Mouse (Mus musculus) thymus, postnatal 0 days (tissue): ENCODE results near the gene Ccr4. TPM values are rescaled to one million over a fixed set of nuclear protein-coding genes. Genes with fewer than 3 reads are reported as not detected.
"Not testable (repeated sequence)": the region's sequence is repeated elsewhere in the genome, so short reads cannot be mapped to it uniquely, and the experiment has no call there.

ENCODE experiments used
- DNase-seq: peaks from one replicate; pipeline ENCODE4 v3.0.0-alpha.2; 2015; ENCODE audit warnings: low spot score
- polyA plus RNA-seq: library from polyadenylated mRNA; unstranded; fragments of >200 nt; fragmentation: Nextera tagmentation; extraction: Ambion mirVana; gene quantifications from 2 replicates; pipeline ENCODE4 v1.2.1, GENCODE M21; 2015

The Ccr4 gene
- polyA plus RNA-seq, 1 experiment from 2014 or later: 20.7 TPM

DNA sequence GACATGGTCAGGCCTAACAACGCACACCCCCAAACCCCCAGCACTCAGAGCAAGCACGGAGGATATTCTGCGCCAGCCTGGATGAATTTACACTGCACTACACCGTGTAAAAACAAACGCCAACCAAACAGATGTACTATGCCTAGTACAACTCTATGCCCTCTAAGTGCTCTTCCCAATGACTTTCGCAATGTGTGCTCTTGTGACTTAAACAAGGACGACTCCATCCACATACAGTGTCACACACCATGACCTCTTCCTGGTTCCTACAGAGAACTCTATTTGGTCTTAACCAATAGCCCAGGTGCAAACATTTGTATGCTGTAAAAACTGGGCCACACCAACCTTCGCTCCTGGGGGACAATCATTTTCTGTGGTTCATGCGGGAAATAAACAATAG, 17.8 kb upstream of the Ccr4 start:
- no peak for DNase-seq

DNA sequence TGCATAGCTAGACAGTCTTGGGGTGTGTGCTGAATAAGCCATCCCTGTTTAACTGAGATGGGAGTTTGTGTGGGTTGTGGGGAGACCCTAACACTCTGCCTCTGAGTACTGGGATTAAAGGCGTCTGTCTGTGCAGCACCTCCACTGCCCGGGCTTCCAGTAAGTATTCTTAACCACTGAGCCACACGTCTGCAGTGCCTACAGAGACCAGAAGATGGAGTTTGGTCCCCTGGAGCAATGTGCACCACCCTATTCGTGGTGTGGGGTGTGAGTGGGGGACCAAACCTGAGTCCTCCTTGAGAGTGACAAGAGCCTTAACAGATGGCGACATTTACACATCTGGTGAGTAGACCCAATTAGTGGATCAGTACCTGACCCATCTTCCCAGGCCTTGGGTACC, 17.3 kb upstream of the Ccr4 start:
- DNase-seq: peak; percentile 50

DNA sequence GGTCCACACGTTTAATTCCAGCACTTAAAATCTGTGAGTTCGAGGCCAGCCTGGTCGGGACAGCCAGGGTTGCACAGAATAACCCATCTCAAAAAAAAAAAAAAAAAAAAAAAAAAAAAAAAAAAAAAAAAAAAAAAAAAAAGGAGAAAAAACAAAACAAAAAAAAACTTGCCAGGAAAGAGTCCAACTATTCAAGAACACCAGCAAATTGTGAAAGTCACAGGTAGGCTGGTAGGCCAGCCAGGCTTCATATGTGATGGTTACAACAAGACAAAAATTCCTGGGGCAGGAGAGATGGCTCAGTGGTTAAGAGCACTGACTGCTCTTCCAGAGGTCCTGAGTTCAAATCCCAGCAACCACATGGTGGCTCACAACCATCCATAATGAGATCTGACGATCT, 15.8 kb upstream of the Ccr4 start:
- not testable (repeated sequence) for DNase-seq

DNA sequence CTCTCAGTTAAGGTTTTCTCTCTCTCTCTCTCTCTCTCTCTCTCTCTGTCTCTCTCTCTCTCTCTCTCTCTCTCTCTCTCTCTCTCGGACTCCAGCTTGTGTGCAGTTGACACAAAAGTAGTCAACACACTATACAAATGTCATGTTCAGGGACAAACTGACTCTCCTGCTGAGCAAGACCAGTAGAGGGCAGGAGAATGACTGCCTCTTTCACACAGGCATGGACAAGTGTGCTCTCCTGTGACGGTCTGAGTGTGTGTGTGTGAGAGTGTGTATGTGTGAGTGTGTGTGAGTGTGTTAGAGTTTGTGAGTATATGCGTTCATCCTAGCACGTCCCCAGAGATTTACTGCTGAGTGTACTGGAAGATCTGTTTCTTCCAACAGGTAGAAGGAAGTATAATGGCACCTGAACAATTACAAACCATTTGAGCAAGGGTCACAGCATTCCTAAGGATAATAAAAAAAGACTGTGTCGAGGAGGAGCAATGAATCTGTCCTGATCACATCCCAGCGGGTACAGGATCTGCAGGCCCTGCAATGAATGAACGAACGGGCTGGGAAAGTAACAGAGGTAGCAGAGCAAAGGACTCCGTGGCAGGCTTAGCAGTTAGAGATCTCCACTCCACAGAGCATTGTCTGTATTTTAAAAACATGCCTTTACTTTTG, 14.2 kb upstream of the Ccr4 start:
- no peak for DNase-seq

DNA sequence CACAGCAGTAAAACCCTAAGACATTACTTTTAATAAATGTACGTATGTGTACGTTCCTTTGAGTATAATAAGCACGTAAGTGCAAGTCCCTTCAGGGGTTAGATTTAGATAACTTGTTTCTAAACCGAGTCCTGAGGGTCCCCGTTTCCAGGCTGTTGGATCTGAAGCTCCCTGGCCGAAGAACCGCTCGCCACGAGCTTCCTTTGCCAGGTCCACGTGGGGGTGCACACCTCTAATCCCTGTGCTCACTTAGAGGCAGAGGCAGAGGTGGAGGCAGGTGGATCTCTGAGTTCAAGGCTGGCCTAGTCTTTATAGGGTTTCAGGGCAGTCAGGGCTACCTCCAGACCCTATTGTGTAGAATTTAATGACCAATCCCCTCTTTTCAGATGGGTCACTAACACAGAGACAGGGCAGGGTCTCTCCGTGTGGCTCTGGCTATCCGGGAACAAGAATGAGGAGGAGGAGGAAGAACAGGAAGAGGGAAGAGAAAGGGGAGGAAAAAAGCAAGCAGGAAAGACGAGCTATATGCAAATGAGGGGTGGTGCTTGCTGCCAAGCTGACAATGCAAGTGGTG, 13.3 kb upstream of the Ccr4 start:
- no peak for DNase-seq

DNA sequence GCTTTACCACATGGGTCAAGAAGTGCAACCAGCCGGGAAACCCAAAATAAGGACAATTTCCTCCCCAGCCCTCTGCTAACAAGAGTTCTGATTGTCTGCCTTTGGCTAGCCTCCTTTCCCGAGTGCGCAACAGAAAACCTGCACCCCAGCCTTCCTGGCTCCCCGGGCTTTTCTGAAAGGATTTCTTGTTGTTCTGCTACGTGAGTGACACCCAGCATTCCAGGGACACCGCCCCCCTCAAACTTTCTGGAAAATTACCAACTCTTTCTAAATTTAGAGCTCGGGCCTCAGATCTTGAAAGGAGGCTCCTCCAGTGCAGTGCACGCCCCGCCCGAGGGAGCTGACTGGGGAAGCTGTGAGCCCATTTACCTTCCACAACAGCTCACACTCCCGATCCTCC, 10.6 kb upstream of the Ccr4 start, which contains the start of gene C130032M10Rik:
Gene C130032M10Rik (plus strand): TSS at position 334 of the 400 bp plus-strand sequence.
- no peak for DNase-seq

DNA sequence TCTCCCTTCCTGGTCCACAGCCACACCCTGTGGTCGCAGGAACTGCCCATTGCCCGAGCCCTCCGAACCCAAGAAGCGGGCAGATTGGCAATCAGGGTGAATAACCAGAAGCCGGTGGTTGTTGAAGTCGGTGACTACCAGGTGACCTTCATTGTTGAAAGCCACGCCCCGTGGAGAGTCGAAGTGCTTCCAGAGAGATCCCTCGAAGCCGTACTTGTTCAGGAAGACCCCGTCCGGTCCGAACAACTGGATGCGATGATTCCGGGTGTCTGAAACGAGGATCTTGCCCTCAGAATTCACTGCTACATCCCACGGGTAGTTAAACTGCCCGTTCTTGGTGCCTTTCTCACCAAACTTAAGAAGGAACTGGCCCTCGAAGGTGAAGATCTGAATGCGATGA, 8.1 kb upstream of the Ccr4 start:
- DNase-seq: no peak

DNA sequence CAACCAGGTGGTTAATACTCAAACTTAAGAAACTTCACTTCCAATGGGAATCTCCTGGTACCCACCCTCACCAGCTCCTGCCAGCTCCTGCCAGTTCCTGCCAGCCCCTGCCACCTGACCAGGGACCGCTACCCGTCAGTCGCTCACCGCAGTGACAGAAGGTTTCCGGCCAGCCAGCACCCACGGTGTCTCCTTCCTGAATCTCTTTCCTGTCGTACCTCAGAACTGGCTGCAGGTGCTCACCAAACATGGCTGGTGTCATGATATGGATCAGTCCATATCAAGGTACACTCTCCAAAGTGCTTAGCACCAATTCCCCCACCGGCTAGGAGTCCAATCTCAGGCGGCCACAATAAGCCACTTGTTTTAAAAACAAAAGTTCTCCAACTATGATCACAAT, 5.1 kb upstream of the Ccr4 start:
- DNase-seq: peak; percentile 76

DNA sequence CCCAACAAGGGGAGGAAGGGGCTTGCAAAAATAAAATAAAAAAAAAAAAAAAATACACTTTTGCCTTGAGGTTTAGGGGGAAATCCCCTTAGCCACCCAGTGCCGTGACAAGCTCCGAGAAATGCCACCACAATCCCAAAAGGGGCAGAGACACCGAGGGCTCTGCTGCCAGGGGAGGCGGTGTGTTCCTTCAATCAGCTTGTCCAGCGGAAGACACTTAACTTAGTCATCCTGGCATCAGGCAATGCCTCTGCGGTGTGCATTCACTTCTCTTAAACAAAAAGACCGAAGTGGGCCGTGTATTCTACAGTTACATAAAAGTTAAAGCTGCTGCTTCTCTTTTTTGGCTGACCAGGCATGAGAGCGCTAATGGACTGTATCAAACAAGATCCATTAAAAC, 2.7 kb upstream of the Ccr4 start:
- DNase-seq: no peak

DNA sequence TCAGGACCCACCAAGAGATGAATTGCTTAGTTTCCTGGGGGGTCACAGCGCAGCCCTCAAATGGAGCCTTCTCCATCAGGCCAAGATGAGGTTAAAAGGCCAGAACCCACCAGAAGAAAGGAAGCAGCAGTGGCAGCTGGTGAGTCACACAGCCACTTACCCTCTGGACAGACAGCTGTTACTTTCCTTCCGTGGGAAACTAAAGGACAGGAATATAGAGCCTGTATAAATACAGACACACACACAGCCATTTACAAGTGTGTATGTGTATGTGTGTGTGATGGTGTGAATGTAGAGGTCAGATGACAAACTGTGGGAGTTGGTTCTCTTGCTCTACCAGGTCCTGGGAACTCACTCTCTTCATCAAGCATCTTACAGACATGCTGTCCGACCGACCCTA, 1.8 kb upstream of the Ccr4 start:
- DNase-seq: no peak

DNA sequence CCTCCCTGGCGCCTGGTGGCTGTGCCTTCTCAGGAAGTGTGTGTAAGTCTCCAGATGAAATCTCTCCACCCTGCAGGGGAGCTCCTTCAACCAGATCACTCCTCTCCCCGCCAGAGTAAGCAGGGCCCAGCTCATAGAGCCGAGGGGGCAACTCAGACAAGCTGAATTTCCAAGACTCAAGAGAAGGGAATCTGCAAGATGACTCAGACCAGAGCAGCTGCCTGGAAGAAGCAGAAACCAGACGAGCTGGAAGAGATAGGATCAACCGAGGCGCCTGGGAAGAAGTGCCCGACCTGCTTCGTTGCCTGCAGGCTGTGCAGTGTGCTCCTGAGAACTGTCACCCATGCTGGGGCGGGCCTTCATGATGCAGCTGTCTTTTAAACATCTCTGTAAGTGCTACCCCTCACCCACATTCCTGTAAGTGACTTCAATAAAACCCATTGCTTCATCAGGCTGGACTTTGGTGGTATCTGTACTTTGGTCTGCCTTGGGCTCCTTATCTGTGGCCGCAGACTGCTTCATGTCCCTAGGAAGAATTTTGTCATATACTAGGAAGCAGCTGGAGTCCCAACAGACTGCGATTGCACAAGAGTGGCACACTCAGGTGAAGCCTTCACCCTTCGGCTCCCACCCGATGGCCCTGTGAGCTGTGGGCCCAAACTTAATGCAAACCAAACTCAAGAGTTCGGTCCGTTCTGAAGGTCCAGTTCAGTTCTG, 1.8 kb downstream of the Ccr4 start:
- no peak for DNase-seq

DNA sequence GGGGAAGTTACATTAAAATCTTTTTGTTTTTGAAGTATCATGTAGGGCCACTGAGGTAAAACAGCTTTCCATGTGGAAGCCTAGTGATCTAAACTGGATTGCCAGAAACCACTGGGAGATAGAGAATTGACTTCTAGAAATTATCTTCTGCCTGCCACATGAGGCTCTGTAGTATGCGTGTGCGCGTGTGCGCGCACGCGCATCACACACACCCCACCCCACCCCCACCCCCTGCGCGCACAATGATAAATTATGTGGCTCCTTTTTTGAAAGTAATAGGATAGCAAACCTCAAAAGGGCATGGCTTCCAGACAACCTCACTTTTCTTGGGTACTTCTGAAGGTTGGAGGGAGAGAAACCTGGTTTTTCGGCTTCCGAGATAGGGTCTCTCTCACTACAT, 2.8 kb downstream of the Ccr4 start:
- DNase-seq: no peak

DNA sequence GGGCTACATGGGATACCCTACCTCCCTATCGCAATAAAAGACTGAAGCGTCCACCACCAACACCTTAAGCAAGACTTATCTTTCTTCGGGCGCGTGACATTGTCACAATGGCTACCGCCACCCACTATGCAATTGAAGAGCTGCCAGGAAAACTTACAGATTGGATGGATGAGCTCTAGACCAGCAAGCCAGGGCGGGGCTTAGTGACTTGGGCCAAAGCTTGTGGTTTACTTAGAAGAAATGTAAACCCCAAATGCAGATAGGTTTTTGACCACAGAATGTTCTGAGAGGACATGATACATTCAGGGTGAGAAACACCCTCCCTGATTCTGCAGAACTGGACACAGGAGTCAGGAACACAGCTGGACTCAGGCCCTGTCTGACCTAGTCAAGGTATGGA, 3.6 kb downstream of the Ccr4 start:
- no peak for DNase-seq

DNA sequence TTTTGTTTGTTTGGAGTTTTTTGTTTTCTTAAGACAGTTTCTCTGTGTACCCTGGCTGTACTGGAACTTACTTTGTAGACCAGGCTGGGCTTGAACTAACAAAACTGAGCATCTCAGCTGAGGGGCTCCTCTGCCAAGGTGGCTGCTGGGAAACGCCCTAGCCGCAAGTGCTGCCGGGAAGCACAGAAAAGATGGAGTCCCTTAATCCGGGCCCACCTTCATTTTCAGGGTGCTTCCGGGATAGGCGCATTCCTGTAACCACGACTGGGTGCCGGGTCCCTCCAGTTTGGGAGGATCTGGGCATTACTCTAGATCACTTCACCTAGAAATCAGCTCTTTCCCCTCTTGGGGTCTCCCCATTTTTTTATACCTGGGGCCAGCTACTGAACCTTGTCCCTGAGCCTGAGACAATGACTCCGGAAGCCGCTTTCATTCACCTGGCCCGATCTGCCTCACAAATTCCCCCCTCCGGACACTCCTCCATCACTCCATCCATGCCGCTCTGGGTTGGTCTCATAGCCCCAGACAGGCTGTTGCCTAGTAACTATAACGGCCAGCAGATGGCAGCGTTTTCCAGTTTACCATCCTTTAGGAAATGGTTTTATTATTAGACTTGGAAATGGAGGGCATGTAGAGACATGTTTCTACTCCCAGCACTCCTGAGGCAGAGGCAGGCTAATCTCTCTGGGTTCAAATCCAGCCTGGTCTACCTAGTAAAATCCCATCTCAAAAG, 4.8 kb downstream of the Ccr4 start:
- peak; percentile 69 for DNase-seq

DNA sequence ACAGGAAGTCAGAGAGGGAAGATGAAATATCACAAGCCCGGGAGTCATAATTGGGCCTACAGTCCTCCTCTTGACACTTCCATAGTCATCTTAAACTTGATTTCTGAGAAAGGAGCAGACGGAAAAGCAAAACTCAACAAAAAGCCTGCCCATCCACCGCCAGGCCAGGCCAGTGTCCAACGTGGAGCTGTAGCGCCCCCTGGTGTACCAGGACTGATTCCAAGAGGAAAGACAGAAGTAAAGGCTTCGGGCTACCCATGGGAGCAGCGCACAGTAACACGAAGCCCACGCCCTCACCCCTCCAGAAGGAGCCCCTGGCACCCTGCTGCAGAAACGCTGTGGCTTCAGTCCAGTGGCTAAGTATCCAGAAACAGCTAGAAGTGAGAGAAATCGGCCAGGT, 6.5 kb downstream of the Ccr4 start:
- DNase-seq: peak; percentile 87

DNA sequence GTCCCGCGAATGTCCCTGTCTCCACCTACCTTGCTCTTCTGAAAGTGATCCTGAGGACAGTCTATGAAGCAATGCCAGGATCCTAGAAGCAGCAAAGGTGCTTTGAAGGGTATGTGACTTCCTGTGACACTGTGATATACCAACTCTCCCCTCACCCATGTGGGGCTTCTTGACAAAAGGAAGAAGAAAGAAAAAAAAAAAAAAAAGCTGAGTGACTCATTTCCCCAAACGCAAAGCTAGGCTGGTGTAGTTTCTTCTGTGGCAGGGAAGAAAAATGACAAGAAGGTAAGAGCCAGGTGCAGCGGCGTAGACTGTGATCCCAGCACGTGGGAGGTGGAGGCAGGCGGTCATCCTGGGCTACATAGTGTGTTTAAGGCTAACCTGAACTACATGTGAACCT, 8.2 kb downstream of the Ccr4 start:
- peak; percentile 86 for DNase-seq

DNA sequence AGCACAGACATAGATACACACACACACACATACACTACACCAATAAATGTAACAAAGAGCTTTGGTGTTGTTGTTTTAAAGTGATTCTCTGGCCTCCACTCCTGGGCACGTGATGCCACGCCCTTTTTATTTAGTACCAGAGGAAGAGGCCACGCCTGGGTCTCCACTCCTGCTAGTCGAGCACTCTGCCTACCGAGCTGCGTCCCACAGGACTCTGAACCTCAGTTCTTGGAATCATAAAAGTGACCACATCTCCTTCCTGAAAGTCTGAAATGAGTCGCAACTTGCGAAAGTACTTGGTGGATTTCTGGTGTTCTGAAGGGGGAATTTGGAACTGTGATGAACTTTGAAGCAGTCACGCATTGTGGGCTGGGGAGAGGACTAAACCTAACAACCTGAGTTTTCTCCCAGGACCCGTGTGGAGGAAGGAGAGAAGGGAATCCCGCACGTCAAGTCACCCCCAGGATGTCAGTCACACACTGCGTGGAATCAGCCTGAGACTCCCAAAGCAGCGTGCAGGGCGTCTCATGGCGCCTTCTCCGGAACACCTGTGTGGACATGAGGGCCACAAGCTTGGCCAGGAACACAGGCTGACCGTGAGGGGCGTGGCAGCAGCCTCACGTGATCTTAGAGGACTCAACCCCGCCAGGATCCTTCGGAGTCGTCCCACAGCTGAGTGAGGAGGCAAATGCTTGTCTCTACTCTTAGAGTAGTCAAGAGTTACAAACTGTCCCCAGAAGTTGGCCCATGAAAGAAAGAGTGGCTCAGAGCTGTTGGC, 17.0 kb downstream of the Ccr4 start:
- DNase-seq: no peak

DNA sequence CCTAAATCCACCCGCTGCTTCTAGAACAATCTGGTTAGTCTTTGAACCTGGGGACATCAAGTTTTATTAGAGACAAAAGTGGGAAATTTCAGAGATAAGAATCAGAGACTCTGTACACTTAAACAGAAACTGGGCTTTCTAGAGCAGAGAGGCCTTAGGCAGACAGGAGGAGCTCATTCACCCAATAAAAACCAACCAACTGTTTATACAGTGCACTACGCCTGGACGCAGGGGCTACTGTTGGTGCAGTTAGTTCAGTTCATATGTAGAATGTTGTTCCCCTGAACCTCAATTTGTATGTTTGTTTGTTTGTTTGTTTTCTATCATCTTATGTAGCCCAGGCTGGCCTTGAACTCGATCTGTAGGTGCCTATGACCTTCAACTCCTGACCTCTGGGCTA, 17.9 kb downstream of the Ccr4 start:
- DNase-seq: no peak

DNA sequence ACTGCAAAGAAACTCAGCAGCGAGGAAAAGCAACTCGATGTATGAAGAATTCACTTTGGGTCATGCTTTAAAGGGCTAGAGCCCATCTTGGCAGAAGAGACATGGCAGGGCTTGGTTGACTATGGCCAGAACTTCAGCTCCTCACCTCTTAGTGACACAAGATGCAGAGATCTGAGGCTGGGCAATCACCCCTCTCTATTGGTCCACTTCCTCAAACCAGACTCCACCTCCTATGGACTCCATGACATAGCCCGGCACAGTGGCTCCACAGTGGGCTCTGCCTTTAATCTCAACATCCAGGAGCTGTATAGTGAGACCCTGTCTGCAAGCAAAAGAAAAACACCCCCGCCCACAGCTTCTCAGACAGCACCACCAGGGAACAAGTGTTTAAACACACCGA, 19.9 kb downstream of the Ccr4 start:
- DNase-seq: no peak

DNA sequence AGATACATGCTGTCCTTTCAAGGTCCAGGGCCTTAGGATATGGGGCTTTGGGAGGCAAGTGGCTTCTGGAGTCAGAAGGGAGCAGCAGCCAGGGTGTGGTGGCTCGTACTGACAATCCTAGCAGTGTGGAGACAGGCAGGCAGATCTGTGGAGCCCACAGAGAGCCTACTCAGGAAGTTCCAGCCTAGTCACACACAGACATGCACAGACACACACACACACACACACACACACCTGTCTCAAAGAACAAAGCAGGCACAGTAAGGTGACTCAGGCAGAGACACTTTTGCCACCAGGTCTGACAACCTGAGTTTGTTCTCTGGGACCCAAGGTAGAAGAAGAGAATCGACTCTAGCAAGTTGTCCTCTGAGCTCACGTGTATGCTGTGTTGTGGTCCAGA, 23.8 kb downstream of the Ccr4 start:
- peak; percentile 30 for DNase-seq

DNA sequence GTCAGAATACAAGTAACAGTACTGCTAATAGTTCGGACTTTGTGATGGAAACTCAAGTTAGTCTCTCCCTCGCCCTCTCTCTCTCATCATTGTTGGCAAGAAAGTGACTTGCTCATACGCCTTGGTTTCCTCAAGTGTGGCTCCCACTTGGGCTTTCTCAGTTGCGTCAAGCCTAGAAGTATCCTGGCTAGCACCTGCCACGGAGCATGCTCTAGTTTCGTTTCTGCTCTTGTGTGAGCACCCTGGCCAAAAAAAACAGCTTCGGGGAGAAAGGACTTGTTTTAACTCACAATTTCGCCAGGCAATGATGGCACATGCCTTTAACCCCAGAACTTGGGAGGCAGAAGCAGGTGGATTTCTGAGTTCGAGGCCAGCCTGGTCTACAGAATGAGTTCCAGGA, 27.7 kb downstream of the Ccr4 start:
- no peak for DNase-seq
